Mouse (Mus musculus) heart, embryonic 10.5 days (tissue): Measurements from ENCODE around the gene Ccr1. TPM values are rescaled to one million over a fixed set of nuclear protein-coding genes. Genes with fewer than 3 reads are reported as not detected.

Experiments used
- DNase-seq: peaks from one replicate; pipeline ENCODE4 v3.0.0-alpha.2; 2017; ENCODE audit warnings: low spot score
- H3K27ac ChIP-seq: fragments of 300-500 bp; sonication (generic); 2 replicates; pipeline ENCODE4 v1.5.1; 2016; ENCODE audit warnings: mild to moderate bottlenecking
- H3K27me3 ChIP-seq: fragments of 300-500 bp; sonication (generic); 2 replicates; pipeline ENCODE4 v1.6.1; 2016; ENCODE audit warnings: mild to moderate bottlenecking; ENCODE audit not compliant: poor library complexity, insufficient read depth, severe bottlenecking
- H3K36me3 ChIP-seq: fragments of 300-500 bp; sonication (generic); 2 replicates; pipeline ENCODE4 v1.6.1; 2016; ENCODE audit warnings: mild to moderate bottlenecking, moderate library complexity
- H3K4me1 ChIP-seq: fragments of 300-500 bp; sonication (generic); 2 replicates; pipeline ENCODE4 v1.6.1; 2016; ENCODE audit warnings: mild to moderate bottlenecking
- H3K4me3 ChIP-seq: fragments of 300-500 bp; sonication (generic); 2 replicates; pipeline ENCODE4 v1.5.1; 2016; ENCODE audit warnings: mild to moderate bottlenecking, moderate library complexity
- H3K9me3 ChIP-seq: fragments of 300-500 bp; sonication (generic); 2 replicates; pipeline ENCODE4 v1.6.1; 2016; ENCODE audit warnings: mild to moderate bottlenecking, moderate library complexity
- WGBS: fragments of 180-500 bp; shearing (Covaris S2); methylation state at CpG from one replicate; pipeline ENCODE4 v1.1.7; 2016; 5-methylcytosine and 5-hydroxymethylcytosine counted together
- polyA plus RNA-seq: library from polyadenylated mRNA; unstranded; fragments of >200 nt; fragmentation: Nextera tagmentation; extraction: Ambion mirVana; gene quantifications from 2 replicates; pipeline ENCODE4 v1.2.1, GENCODE M21; 2016

Gene Ccr1
- polyA plus RNA-seq, 1 experiment from 2014 or later, result 0.35 TPM

GRCm38 (mm10) chr9:123942025-123942424 is 26.5 kb downstream of the Ccr1 start:
- Histone ChIP-seq H3K27me3 (no peaks in the 10 kb centered on the region), H3K9me3 (no peaks in the 10 kb centered on the region), H3K36me3 (no peaks in the 10 kb centered on the region), H3K4me3 (no peak overlapping the region), H3K4me1 (no peaks in the 10 kb centered on the region), H3K27ac (no peak overlapping the region)
- WGBS, result 76% methylated on average over 3 of the region's 3 CpGs
- no peak for DNase-seq

- WGBS, result 59% methylated on average over 2 of the region's 2 CpGs
- DNase-seq, result no peak
- Histone ChIP-seq H3K36me3 (no peaks in the 10 kb centered on the region), H3K4me3 (no peak overlapping the region), H3K9me3 (no peaks in the 10 kb centered on the region), H3K27me3 (no peaks in the 10 kb centered on the region), H3K27ac (no peak overlapping the region), H3K4me1 (no peaks in the 10 kb centered on the region)
Observed at GRCm38 (mm10) chr9:123941316-123941715, 27.2 kb downstream of the Ccr1 start.

- Histone ChIP-seq H3K27ac (no peak overlapping the region), H3K9me3 (no peaks in the 10 kb centered on the region)
- DNase-seq, result no peak
Observed at GRCm38 (mm10) chr9:123940628-123941027, 27.9 kb downstream of the Ccr1 start.

GRCm38 (mm10) chr9:123940168-123940567 is 28.3 kb downstream of the Ccr1 start:
- DNase-seq, result no peak
- no peak overlapping the region for H3K27ac ChIP-seq
- H3K27me3 ChIP-seq, result no peaks in the 10 kb centered on the region
- H3K36me3 ChIP-seq, result no peaks in the 10 kb centered on the region
- no peaks in the 10 kb centered on the region for H3K9me3 ChIP-seq
- no peak overlapping the region for H3K4me3 ChIP-seq
- WGBS, result 62% methylated on average over 1 of the region's 1 CpGs
- no peaks in the 10 kb centered on the region for H3K4me1 ChIP-seq

More at GRCm38 (mm10) chr9:123940628-123941027, 27.9 kb downstream of the Ccr1 start:
- Histone ChIP-seq H3K27me3 (no peaks in the 10 kb centered on the region), H3K4me3 (no peak overlapping the region), H3K36me3 (no peaks in the 10 kb centered on the region), H3K4me1 (no peaks in the 10 kb centered on the region)

- Histone ChIP-seq H3K36me3 (no peaks in the 10 kb centered on the region), H3K27ac (no peak overlapping the region), H3K9me3 (no peaks in the 10 kb centered on the region), H3K4me1 (no peaks in the 10 kb centered on the region), H3K4me3 (no peak overlapping the region), H3K27me3 (no peaks in the 10 kb centered on the region)
- no peak for DNase-seq
- WGBS, result 87% methylated on average over 2 of the region's 2 CpGs
Observed at GRCm38 (mm10) chr9:123937989-123938388, 30.5 kb downstream of the Ccr1 start.

- no peak overlapping the region for H3K27ac ChIP-seq
- H3K36me3 ChIP-seq, result no peaks in the 10 kb centered on the region
- DNase-seq, result no peak
- no peak overlapping the region for H3K4me3 ChIP-seq
- no peaks in the 10 kb centered on the region for H3K9me3 ChIP-seq
- H3K4me1 ChIP-seq, result no peaks in the 10 kb centered on the region
- H3K27me3 ChIP-seq, result no peaks in the 10 kb centered on the region
- WGBS, result 85% methylated on average over 9 of the region's 9 CpGs
Observed at GRCm38 (mm10) chr9:123936604-123937280, 31.8 kb downstream of the Ccr1 start.

- H3K27me3 ChIP-seq, result no peaks in the 10 kb centered on the region
- no peak overlapping the region for H3K27ac ChIP-seq
- 90% methylated on average over 5 of the region's 5 CpGs for WGBS
- no peak for DNase-seq
- no peak overlapping the region for H3K4me3 ChIP-seq
- no peaks in the 10 kb centered on the region for H3K36me3 ChIP-seq
- no peaks in the 10 kb centered on the region for H3K4me1 ChIP-seq
- H3K9me3 ChIP-seq, result no peaks in the 10 kb centered on the region
Observed at GRCm38 (mm10) chr9:123935776-123936175, 32.7 kb downstream of the Ccr1 start.

GRCm38 (mm10) chr9:123935346-123935745 is 33.1 kb downstream of the Ccr1 start:
- DNase-seq, result no peak
- WGBS, result 88% methylated on average over 6 of the region's 6 CpGs
- Histone ChIP-seq H3K27ac (no peak overlapping the region), H3K4me3 (no peak overlapping the region), H3K36me3 (no peaks in the 10 kb centered on the region), H3K4me1 (no peaks in the 10 kb centered on the region), H3K27me3 (no peaks in the 10 kb centered on the region), H3K9me3 (no peaks in the 10 kb centered on the region)

GRCm38 (mm10) chr9:123933716-123934445 is 34.6 kb downstream of the Ccr1 start:
- no peak for DNase-seq
- H3K27me3 ChIP-seq, result no peaks in the 10 kb centered on the region
- H3K4me3 ChIP-seq, result no peak overlapping the region
- H3K27ac ChIP-seq, result no peak overlapping the region
- 92% methylated on average over 5 of the region's 5 CpGs for WGBS
- no peaks in the 10 kb centered on the region for H3K4me1 ChIP-seq
- no peaks in the 10 kb centered on the region for H3K9me3 ChIP-seq
- H3K36me3 ChIP-seq, result no peaks in the 10 kb centered on the region

- WGBS, result 86% methylated on average over 19 of the region's 19 CpGs
- Histone ChIP-seq H3K4me3 (no peak overlapping the region), H3K36me3 (no peaks in the 10 kb centered on the region), H3K9me3 (no peaks in the 10 kb centered on the region), H3K27ac (no peak overlapping the region), H3K4me1 (peaks cover 6% of the 10 kb centered on the region; the same call in 1 of the 2 replicates), H3K27me3 (no peaks in the 10 kb centered on the region)
- no peak for DNase-seq
Observed at GRCm38 (mm10) chr9:123932911-123933675, 35.4 kb downstream of the Ccr1 start.

- Histone ChIP-seq H3K27me3 (no peaks in the 10 kb centered on the region), H3K27ac (peak overlapping the region; percentile 57; the same call in 1 of the 2 replicates), H3K4me1 (peaks cover 8% of the 10 kb centered on the region; the same call in 1 of the 2 replicates), H3K9me3 (no peaks in the 10 kb centered on the region), H3K4me3 (no peak overlapping the region), H3K36me3 (no peaks in the 10 kb centered on the region)
- DNase-seq, result no peak
- 52% methylated on average over 6 of the region's 6 CpGs for WGBS
Observed at GRCm38 (mm10) chr9:123931761-123932700, 36.5 kb downstream of the Ccr1 start.

- DNase-seq, result no peak
- no peaks in the 10 kb centered on the region for H3K36me3 ChIP-seq
- H3K4me3 ChIP-seq, result no peak overlapping the region
- WGBS, result 85% methylated on average over 3 of the region's 3 CpGs
- H3K4me1 ChIP-seq, result peaks cover 8% of the 10 kb centered on the region; the same call in 1 of the 2 replicates
- peaks cover 2% of the 10 kb centered on the region; the same call in 1 of the 2 replicates for H3K9me3 ChIP-seq
- no peak overlapping the region for H3K27ac ChIP-seq
- no peaks in the 10 kb centered on the region for H3K27me3 ChIP-seq
Observed at GRCm38 (mm10) chr9:123930926-123931325, 37.6 kb downstream of the Ccr1 start.
